Mouse (Mus musculus) liver, postnatal 0 days (tissue): Measurements from ENCODE around the gene Stx12.

Experiments
- CTCF ChIP-seq: sonication (generic); IDR thresholded peaks from 2 replicates; pipeline ENCODE4 v1.5.1; 2016; ENCODE audit warnings: antibody characterized with exemption, low read depth
- EP300 ChIP-seq: IDR thresholded peaks from 2 replicates; pipeline ENCODE4 v1.6.1; 2016; ENCODE audit warnings: antibody characterized with exemption, low read depth, mild to moderate bottlenecking

GRCm38 (mm10) chr4:132894402-132894801 lies 10.1 kb upstream of the Stx12 start:
- TF ChIP-seq CTCF (no peak), EP300 (no peak)
